Mouse (Mus musculus) T-helper 2 cell (primary cell): Measurements from ENCODE around the gene Gtf2ird1.
"Not testable (repeated sequence)": the region's sequence is repeated elsewhere in the genome, so short reads cannot be mapped to it uniquely, and the experiment has no call there.

Experiments used
- in situ Hi-C: fragments of 300-600 bp; cut with MboI, MseI; formaldehyde crosslinking; loops from one replicate; pipeline ENCODE4 v1.15.1; 2025; ENCODE audit warnings: high pct_unique_total_duplicates

Gene Gtf2ird1

DNA sequence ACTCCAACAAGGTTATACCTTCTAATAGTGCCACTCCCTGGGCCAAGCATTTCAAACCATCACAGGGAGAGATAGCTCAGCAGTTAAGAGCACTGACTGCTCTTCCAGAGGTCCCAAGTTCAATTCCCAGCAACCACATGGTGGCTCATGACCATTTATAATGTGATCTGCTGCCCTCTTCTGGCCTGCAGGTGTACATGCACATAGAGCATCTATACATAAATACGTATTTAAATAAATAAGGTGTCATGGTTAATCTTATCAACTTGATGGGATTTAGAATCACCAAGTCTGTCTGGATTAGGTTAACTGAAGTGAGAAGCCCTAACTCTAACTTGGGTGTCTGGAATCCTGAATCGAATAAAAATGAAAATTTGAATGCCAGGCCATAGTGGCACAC is 109.5 kb downstream of the Gtf2ird1 start:
- in situ Hi-C loops = loop anchor here (5.0 kb wide), 1 partner anchor 165 kb away; the partner anchor contains the start of gene Gtf2ird2

- in situ Hi-C loops = loop anchor here (5.0 kb wide), 1 partner anchor 163 kb away; the partner anchor contains the start of gene Gtf2ird2
Measured at GRCm38 (mm10) chr5:134345449-134345848, 111.1 kb downstream of the Gtf2ird1 start.

GRCm38 (mm10) chr5:134344076-134344475 is 112.4 kb downstream of the Gtf2ird1 start:
- in situ Hi-C loops = no loop called here

DNA sequence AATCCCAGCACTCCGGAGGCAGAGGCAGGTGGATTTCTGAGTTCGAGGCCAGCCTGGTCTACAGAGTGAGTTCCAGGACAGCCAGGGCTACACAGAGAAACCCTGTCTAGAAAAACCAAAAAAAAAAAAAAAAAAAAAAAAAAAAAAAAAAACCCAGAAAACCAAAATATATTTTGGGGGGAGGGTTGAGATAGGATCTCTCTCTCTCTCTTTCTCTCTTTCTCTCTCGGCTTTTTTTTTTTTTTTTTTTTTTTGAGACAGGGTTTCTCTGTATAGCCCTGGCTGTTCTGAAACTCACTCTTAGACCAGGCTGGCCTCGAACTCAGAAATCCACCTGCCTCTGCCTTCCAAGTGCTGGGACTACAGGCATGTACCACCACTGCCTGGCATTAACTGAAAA is 113.0 kb downstream of the Gtf2ird1 start:
- in situ Hi-C loops = not testable (repeated sequence)

- in situ Hi-C loops = no loop called here
Measured at GRCm38 (mm10) chr5:134342503-134343205, 113.9 kb downstream of the Gtf2ird1 start.

DNA sequence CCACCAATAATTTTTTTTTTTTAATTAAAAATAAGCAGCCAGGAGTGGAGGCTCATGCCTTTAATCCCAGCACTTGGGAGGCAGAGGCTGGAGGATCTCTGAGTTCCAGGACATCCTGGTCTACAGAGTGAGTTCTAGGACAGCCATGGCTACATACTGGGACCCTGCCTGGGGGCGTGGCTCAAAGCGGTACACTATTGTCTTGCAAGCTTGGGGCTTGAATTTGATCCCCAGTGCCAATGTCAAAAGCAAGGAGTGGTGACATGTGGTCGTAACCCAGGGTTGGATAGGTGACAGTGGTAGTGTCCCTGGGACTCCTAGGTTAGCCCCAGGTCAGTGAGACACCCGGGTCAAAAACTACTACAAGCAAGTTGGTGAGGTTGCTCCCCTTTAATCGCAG is 114.8 kb downstream of the Gtf2ird1 start:
- in situ Hi-C loops = no loop called here

GRCm38 (mm10) chr5:134341321-134341720 is 115.2 kb downstream of the Gtf2ird1 start:
- in situ Hi-C loops = no loop called here

DNA sequence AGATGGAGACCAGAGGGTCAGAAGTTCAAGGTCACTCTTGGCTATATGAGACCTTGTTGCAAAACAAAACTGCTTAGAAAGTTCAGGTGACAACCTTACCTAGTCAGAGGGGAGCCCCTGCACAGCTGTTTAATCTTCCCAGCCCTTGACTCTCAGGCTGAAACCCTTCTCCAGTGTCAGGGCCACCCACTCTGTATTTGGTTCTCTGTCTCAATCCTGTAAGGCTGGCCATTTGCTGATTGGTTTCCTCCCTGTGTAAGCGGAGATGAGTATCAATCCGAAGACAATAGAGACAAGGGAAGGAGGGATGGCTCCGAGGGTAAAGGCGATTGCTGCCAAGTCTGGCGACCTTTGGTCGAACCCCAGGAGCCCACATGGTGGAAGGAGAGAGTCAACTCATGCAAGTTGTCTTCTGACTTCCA is 116.4 kb downstream of the Gtf2ird1 start:
- in situ Hi-C loops = no loop called here

- in situ Hi-C loops = not testable (repeated sequence)
Measured at GRCm38 (mm10) chr5:134337012-134337411, 119.5 kb downstream of the Gtf2ird1 start.

GRCm38 (mm10) chr5:134332743-134333142 is 123.8 kb downstream of the Gtf2ird1 start:
- in situ Hi-C loops = loop anchor here (5.0 kb wide), 1 partner anchor 90 kb away; no protein-coding TSS in a partner anchor

GRCm38 (mm10) chr5:134330082-134330481 is 126.4 kb downstream of the Gtf2ird1 start:
- in situ Hi-C loops = loop anchor here (5.0 kb wide), 1 partner anchor 88 kb away; no protein-coding TSS in a partner anchor

GRCm38 (mm10) chr5:134329311-134329710 is 127.2 kb downstream of the Gtf2ird1 start:
- in situ Hi-C loops = no loop called here

DNA sequence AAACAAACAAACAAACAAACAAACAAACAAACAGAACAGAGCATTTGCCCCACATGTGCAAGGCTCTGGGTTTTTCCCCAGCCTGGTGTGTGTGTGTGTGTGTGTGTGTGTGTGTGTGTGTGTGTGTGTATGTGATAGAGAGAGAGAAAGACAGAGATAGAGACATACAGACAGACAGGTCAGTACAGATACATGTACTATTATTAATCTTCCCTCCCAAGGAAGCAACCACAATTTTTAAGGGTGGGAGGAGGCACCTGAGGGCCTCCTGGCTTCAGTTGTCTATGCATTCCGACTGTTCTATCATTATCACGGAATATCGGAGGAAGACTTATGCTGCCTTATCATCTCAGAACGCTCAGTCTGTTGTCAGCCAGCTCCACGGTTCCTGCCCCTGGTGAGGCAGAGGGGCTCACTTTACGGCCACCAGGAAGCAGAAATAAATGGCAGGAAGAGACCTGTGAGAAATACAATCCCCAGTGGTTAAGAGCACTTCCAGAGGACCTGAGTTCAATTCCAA is 128.0 kb downstream of the Gtf2ird1 start:
- in situ Hi-C loops = no loop called here

GRCm38 (mm10) chr5:134325856-134326566 is 130.5 kb downstream of the Gtf2ird1 start:
- in situ Hi-C loops = no loop called here

- in situ Hi-C loops = no loop called here
Measured at GRCm38 (mm10) chr5:134323869-134324268, 132.6 kb downstream of the Gtf2ird1 start.

DNA sequence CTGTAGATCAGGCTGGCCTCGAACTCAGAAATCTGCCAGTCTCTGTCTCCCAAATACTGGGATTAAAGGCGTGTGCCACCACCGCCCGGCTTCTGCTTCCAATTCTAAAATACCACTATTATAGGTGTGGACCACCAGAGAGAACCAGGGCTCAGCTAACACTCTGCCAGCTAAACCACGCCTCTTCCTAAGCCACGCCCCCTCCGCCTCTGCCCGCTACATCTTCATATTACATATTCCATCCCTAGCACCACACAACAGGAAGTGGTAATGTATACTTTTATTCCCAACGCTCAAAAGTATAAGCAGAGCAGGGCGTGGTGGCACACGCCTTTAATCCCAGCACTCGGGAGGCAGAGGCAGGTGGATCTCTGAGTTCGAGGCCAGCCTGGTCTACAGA is 133.2 kb downstream of the Gtf2ird1 start:
- in situ Hi-C loops = no loop called here

- in situ Hi-C loops = no loop called here
Measured at GRCm38 (mm10) chr5:134322355-134322754, 134.2 kb downstream of the Gtf2ird1 start.

DNA sequence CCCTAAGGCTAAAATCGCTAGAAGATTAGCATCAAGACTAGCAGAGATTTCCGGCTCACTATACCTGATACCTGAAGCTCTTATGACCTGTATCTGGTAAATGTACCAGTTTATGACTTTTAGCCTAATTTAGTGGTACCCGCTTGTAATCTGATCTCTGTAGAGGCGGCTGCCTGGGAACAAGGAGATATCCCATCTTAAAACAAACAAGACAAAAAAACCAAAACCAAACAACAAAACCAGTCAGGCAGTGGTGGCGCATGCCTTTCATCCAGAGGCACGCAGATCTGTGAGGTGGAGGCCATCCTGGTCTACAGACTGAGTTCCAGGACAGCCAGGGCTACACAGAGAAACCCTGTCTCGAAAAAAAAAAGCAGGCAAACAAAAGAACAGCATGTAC is 134.8 kb downstream of the Gtf2ird1 start:
- in situ Hi-C loops = no loop called here

GRCm38 (mm10) chr5:134318903-134319302 is 137.6 kb downstream of the Gtf2ird1 start:
- in situ Hi-C loops = no loop called here

GRCm38 (mm10) chr5:134316721-134317120 is 139.8 kb downstream of the Gtf2ird1 start:
- in situ Hi-C loops = no loop called here

- in situ Hi-C loops = no loop called here
Measured at GRCm38 (mm10) chr5:134315623-134316350, 140.7 kb downstream of the Gtf2ird1 start.
